Mouse (Mus musculus) frontal cortex, postnatal 36 days (tissue): Measurements from ENCODE around the gene Gng7.

Experiments used
- DNase-seq, 2 experiments: peaks; one replicate each; pipeline ENCODE4 v3.0.0; 2022; ENCODE audit warnings: low spot score in 2 of 2

Gng7 gene

DNA sequence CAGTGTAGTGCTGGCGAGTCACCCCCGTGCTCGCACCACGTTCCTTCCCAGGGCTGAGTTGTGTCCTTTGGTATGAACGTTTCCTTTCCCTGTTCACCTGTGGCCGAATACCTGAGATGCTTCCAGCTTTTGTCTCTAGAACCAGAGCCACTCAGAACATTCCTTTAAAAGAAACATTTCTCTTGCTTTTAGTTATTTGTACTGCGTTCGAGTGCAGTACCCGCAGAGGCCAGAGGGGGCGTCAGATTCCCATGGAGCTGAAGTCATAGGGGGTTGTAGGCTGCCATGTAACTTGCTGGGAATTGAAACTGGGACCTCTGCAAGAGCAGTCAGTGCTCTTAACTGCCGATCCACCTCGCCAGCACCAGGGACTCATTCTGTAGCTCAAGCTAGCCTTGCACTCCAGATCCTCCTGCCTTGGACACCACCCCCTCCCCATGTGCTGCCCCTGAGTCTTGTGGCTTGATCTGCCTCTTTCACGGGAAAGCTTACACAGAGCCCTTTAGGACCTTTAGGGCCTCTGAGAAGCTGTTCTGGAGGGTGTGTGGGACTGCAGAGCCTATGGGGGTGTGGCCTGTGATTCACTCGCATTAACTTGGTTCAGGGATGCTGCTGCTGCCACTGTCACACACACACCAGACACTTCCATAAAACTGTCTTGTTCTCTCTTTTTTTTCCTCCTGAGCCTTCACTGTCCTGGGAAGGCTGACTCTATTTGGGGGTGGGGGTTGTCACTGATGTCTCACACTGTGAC is 67.9 kb downstream of the Gng7 start:
- DNase-seq: no peak

DNA sequence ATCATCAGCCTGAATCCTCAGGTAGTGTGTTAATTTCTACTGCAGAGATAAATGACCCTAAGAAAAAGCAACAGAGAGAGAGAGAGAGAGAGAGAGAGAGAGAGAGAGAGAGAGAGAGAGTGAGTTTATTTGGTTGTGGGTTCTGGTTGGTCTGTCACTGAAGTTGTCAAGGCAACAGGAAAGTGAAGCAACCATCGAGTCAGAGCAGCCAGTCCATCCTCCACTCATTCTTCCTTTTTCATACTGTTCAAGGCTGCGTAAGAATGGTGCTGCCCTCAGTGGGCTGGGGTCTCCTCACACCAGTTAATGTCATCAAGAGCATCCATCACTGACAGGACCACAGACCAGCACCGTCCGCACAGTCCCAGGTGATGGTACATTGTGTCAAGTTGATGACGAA is 70.5 kb downstream of the Gng7 start:
- no peak for DNase-seq

DNA sequence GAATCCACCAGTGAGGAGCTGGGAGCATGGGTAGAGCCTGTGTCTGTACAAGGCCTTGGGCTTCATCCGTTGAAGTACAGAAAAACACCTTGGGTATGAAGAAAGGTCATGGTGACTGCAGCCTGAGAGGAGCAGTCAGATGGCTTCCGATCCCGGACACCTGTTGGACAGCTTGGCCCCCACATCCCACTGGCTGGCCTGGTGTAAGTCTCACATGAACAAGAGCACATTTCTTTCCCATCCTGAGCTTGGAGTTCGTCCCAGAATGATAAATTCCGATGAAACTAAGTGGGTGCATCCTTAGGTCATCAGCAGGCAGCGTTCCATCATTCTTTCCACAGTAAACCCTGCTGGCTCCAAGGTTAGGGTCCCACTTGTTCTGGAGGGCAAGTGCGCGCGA is 71.0 kb downstream of the Gng7 start:
- no peak for DNase-seq

DNA sequence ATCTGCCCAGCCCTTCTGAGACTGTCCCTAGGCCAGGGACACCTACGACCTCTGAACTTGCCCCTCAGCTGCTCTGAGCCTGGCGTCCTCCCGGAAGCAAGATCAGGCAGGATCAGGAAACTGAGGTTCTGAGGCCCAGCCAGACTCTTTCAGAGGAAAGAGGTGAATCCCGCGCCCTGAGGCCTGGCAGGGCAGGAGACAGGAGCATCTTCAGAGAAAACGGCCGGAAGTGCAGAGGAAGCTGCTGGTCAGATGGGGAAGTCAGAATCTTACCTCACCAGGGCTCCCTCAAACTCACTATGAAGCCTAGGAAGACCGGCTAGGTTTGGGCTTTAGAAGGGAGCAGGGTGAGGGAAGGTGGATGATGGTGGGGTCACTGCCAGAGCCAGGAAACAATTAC is 71.8 kb downstream of the Gng7 start:
- no peak for DNase-seq

DNA sequence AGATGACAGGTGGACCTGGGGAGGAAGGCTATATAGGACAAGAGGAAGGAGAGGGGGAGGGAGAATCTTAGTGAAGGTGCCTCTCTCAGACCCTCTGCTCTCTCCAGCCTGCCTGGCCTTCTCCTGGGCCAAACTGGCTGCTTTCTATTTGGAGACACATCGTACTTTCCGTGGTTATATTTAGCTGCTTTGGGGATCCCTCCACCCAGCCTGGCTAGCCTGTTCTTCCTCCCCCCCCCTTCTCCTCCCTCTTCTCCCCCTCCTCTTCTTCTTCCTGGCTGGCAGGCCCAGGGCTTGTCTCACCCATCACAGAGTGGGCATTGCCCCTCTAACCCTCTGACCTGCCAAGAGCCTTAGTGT is 73.8 kb downstream of the Gng7 start:
- no peak for DNase-seq

DNA sequence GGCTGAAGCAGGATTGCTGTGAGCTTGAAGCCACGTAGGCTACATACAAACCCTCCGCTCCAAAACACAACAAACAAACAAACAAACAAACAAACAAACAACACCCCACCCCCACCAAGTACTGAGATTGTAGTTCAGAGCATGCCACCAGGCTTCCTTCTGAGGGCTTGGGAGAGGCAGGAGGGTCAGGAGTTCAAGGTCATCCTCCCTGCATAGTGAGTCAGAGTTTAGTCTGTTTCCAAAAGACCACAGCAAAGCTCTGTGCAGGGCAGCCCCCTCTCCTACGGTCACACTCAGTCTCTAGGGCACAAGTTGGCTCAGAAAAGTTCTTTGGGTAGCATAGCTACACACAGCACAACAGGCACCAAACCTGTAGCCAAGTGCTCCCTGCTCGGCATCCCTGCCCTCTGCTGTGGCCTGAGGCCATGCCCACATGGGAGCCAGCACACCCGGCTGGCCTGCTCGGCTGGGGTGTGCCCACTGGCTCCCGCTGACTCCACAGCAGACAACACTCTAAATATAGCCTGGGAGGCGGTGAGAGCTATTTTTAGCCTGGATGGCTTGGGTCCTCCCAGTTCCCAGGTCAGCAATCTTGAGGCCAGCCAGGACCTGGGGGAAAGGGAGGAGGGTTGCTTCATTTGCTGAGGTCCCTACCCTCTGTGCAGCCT is 74.3 kb downstream of the Gng7 start:
- DNase-seq: no peak

DNA sequence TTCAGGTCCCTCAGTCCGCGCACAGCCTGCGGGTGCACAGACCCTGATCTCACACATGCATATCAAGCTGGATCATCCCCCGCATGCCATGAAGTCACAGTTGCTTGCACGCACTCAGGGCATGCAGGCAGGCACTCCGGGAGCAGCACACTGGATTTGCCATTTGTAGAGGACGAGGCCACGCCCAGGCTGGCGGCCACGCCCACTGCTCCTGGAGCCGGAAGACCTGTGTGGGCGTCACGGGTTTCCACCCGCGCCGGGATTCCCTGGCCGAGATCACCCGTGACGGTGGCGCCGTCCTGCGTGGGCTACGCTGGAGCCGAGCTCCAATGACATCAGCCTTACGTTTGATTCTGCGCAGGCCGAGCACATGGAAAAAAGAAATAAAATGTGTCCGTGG is 75.1 kb downstream of the Gng7 start:
- DNase-seq: peak; percentile 76 to 82

DNA sequence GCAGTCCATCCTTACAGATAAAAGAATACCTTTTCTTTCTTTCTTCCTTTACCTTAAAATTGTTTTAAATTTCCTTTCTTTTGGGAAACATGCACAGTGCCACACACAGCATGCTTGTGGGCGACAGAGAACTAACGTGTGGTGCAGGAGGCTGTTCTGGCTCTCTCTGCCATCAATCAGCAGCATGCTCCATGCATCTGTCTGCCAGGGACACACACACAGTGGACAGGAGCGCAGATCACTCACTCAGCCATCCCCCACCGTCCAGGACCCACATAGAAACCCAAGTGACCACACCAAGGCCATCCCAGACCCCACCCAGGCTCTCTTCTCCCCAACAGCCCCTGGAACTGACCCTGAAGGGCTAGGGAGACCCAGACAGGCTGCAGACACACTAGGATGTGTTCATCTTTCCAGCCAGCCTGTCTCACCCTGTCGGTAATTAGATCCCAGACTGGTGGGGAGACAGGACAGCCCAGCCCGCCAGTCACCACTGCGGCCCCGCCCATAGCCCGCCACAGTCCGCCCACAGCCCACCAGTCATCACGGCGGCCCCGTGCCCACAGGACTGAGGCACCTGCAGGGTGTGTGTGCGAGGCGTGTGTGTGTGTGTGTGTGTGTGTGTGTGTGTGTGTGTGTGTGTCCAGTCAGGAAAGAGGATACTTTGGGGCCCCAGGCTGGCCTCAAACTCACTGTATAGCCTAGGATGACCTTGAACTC is 75.8 kb downstream of the Gng7 start:
- no peak for DNase-seq

DNA sequence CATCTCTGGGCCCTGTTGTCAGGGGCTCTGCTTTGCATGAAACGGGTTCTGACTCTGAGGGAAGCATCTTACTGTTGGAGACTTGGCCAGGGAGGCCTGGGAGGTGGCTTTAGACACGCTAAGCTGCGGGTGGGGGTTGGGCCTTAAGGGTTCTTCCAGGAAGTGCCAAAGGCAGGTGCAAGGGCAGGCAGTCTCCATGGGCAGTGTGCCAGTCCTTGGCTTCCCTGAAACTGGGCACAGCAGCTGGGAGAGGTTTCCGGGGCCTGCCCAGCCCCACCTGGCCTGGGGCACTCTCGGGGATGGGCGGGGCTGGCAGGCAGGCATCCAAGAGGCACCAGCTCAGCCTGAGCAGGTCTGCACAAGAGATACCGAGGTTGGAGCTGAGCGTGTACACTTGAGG is 77.1 kb downstream of the Gng7 start:
- no peak for DNase-seq

DNA sequence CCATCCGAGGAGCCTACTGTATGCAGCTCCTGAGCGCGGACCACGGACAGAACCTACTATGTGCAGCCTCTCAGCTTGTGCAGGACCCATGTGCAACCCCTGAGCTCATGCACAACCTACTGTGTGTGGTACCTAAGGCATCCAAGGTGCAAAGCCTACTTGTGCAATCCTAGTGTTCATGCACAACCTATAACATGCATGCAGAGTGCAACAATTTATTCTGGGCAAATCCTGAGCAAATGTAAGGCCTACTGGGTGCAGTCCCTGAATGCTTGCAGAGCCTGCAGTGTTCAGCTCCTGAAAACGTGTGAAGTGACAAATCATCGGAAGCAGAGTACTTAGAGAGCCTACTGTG is 78.0 kb downstream of the Gng7 start:
- no peak for DNase-seq

DNA sequence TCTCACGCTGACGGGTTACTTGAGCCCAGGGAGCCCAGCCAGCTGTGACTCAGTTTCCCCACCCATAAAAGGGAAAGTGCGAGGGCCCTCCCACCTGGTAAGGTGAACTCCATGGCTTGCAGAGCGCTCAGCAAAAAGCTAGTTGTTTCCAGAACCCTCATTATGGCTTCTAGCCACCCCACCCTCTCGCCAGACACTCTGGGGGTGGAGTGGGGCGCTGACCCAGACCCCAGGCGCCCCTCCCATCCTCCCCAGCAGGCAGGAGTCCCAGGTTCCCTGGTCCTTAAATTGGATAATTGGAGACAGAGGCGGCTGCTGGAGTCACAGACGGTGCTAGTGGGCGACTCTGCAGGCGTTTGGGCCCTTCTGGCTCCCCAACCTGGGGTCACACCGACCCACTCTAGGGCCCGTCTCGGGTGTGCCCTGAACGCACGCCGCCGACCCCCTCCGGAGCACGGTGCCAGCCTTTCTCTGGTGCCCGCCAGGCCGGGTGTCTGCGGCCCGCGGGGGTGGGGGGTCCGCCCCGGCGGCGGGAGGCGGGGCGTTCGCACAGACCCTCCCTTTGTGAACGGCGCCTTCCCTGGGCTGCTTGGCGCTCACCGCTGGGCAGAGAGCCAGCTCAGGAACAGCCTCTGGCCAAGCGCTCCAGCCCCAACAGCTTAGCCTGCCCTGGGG is 78.5 kb downstream of the Gng7 start:
- DNase-seq: peak in 1 of 2 experiments; percentile 52

DNA sequence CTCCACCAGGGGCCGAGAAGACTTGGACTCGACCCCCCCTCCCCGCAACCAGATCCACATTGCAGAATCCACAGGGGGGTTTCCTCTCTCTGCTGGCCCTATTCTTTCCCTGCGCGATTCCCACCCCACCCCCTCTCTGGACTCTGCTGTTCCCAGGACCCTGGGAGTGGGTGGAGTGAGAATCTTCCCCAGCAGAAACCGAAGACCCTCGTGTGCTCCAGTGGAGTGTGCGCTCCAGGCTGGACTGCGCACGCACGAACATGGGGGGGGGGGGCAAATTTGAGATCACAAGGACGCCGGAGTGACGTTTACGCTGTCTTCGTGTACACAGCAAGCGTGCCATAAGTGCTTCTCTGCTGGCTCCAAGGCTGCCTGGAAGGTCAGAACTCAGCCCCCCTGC is 79.0 kb downstream of the Gng7 start:
- DNase-seq: no peak

DNA sequence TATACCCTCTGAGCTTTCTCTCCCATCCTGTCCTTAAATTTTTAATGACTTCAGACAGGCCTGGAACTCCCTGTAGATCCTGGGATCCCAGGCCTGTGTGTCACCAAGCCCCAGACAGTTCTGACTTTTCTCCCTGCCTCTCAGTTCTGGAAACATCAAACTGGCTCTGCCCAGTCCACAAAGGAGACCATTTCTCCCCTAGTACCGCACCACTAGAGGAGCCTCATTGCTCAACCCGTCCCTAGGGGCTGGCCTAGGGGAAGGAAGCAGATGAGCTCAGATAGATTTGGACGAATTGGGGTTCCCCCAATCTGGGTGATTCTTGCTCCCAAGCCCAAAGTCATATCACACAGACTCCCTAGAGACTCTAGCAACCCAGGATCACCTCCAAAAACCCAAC is 79.5 kb downstream of the Gng7 start:
- DNase-seq: no peak

DNA sequence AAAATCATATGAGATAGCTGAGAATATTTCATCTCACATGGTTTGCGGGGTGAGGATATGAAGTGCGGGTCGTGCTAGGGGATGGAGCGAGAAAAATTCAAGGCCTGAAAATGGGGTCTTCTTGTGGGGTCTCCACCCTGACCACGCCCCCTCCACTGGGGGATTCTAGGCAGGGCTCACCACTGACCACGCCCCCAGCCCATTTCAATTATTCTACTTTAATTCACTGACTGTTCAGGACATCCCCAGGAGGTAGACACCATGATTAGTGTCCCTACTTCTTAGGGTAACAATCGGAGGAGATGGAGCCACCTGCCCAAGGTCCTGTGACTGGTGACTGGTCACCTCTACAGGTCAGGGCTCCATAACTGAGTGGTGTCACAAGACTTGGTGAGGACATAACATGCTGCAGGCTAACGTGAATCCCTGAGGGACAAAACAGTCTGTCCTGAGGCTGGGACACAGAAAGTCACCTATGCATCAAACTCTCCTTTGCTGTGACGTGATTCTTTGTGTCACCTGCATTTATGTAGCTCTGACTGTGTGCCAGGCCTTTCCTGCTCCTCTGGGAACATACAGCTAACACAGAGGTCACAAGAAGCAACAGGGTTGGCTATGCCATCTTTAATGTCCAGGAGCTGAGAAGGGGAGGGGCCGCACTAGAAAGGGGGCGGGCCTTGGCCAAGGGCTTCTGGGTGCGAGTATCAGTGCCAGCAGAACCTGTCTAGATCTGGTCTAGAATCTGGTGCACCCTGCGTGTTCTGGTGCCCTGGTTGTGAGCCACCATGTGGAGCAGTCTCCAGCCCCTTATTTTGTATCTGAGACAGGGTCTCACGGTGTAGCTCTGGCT is 80.4 kb downstream of the Gng7 start:
- no peak for DNase-seq

DNA sequence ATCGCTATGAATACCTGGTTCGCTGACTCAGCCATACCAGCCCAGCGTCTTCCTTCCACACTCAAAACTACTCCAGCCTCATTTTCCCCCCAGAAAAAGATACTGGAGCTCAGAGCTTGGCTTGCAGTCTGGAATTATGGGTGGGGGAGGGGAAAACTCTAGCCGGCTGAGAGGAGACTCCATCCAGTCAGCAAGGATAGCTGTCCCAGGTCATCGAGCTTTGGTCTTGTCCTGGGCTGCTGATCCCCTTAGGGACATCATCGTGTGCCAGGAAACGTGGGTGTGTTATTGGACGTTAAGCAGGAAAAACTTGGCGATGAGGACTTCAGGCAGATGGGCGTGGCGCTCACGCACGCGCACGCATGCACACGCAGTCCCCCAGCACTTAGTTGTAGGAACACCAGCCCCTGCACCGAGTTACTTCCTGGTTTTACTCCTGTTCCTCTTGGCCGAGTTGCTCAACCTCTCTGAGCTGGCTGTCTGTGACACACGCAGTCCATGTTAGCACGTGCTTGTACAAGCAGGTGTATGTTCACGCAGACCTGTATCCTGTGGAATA is 81.2 kb downstream of the Gng7 start:
- DNase-seq: no peak

DNA sequence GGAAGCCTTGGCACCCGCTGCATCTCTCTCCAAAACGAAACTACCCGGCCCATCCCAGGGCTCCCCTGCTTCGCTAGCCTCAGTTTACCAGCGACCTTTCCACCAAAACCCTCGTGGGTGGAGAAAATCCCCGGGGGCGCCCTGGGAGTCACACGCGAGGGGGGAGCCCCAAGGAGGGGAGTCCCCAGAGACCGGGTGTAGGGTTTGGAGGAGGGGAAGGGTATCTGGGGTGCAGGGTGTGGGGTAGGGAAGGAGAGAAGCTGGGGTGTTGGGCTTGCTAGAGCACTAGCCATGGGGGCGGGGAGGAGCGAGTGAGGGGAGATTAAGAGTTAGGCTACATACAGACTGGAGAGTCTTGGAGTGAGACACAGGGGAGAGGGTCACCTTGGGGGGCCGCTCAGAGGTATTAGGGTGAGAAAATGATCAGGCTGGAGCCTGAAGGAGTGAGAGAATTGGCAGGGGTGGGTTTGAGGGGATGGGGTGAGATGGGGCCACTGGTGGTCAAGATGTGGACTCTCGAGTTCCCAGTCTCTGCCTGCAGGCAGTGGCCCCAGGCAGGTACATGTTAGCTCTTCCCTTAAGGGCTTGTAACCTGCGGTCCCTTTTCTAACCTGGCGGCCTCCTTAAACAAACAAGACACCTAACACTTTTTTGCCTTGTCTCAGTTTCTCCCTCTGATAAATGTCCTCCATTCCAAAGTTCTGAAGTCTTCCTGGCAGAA is 81.9 kb downstream of the Gng7 start:
- no peak for DNase-seq

DNA sequence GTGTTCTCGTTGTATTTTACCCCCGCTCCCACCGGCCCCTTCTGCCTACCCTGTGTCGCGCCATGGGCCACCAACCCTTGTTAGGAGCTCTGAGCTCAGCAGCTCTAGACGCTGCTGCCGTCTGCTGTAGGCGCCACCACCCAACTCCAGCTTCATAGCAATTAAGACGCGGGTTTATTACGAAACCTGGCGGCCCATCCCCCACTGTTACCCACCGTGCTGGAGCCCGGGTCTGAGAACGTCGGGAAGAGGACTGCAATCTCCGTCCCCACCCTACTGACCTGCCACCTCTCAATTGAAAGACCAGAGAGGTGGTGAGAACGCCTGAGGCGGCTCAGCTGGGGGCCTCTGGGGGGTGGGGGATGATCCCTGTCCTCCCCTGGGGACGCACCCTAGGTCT is 82.5 kb downstream of the Gng7 start:
- DNase-seq: no peak

DNA sequence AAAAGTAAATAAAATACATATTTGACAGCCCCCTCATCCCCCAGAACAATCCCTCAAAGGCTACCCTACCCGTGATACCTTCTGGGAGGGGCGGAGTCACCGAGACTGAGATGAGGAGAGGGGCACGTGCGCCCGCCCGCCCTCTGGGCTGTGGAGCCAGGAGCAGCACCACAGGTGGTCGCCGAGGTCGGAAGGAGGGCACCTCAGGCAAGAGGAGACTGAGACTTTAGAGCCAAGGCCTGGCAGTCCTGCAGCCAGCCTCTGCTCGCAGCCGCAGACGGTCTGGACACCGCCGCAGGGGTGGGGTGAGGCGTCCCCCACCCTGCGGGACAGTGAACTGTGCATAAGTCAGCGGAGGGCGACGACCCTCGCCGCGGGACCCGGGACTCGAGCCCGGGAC is 83.0 kb downstream of the Gng7 start:
- DNase-seq: no peak

DNA sequence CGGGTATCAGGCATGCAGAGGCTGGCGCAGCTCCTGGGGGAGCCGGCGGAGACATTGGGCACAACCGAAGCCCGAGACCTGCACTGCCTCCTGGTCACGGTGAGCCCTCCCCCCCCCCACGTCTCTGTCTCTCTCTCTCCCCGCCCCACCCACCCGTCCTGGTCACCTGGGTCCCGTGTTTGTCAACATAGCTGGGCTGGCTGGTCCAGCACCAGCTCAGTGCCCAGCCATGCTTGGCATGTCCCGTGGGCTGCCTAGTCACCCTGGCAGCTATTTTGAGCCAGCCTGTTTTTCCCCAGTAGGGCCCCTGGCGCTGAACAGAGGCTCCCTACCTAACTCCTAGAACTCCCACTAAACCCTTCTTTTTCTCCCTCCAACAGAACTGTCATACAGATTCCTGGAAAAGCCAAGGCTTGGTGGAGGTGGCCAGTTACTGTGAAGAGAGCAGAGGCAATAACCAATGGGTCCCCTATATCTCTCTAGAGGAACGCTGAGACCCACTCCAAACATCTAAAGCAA is 83.5 kb downstream of the Gng7 start:
- DNase-seq: no peak

DNA sequence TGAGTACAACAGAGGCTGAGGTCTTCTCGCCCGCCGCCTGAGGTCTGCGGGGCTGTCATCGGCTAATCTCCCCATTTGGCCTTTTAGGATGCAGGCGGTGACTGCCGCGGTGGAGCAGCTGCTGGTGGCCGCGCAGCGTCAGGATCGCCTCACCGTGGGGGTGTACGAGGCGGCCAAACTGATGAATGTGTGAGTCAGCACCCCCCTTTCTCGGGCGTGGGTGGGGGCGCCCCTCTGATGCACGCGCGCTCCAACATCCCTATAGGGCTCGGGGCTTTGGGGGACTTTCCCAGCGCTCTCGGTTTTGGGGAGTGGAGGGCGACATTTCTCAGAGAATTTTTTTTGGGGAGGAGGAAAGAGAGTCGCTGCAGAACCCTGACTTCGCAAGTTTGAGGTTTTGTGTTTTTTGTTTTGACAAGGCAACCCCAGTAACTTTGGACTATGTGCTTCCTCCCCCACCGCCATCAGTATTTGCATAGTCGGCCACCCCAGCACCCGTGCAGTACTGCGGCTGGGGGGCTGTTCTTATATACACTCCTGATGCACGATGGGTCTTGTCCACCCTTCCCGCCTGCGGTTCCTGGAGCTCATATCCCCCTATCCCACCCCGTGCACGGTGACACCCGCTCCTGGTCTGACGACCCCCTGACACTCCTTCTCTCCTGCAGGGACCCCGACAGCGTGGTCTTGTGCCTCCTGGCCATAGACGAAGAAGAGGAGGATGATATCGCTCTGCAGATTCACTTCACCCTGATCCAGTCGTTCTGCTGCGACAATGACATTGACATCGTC is 84.2 kb downstream of the Gng7 start:
- peak; percentile 56 to 62 for DNase-seq
